Mouse (Mus musculus) CH12.LX (cell line): ENCODE measurements around the gene Ercc6l2. TPM values are rescaled to one million over a fixed set of nuclear protein-coding genes. Genes with fewer than 3 reads are reported as not detected.

Source experiments
- DNase-seq: peaks from one replicate; pipeline ENCODE4 v3.0.0-alpha.2; 2013; ENCODE audit errors: extremely low read depth
- H3K27ac ChIP-seq: 2 replicates; pipeline ENCODE4 v1.5.1; 2012; ENCODE audit warnings: low read depth, mild to moderate bottlenecking, control low read depth, moderate library complexity; ENCODE audit not compliant: insufficient read depth
- H3K27me3 ChIP-seq: replicated peaks from 2 replicates; pipeline ENCODE3; 2012; ENCODE audit warnings: inconsistent platforms
- H3K36me3 ChIP-seq, 2 experiments: replicated peaks in 1 of 2; 2 replicates each; pipeline versions ENCODE3 to v1.6.1; 2012; ENCODE audit warnings: inconsistent platforms in 1 of 2, low read length in 1 of 2, mild to moderate bottlenecking in 1 of 2, mixed read lengths in 1 of 2, moderate library complexity in 1 of 2; ENCODE audit not compliant: control insufficient read depth in 1 of 2, insufficient read depth in 1 of 2
- H3K4me1 ChIP-seq, 2 experiments: 2 replicates each; pipeline ENCODE4 v1.6.1; 2012; ENCODE audit warnings: inconsistent platforms in 1 of 2, moderate library complexity in 1 of 2; ENCODE audit not compliant: insufficient read depth in 2 of 2, control insufficient read depth in 1 of 2
- H3K4me2 ChIP-seq: 2 replicates; pipeline ENCODE4 v1.6.1; 2012; ENCODE audit warnings: low read depth, mild to moderate bottlenecking, control low read depth; ENCODE audit not compliant: poor library complexity, insufficient read depth, severe bottlenecking
- H3K4me3 ChIP-seq, 3 experiments: fragments of 150-350 bp in 1 of 3; sonication (generic) in 1 of 3; replicated peaks in 1 of 3; 2 replicates each; pipeline versions ENCODE3 to v1.5.1; 2011 to 2012; ENCODE audit warnings: low read depth in 2 of 3, low read length in 2 of 3, mild to moderate bottlenecking in 2 of 3, moderate library complexity in 2 of 3, control low read depth in 1 of 3, improper control_type of control experiment in 1 of 3, inconsistent platforms in 1 of 3, mixed read lengths in 1 of 3; ENCODE audit not compliant: poor library complexity in 1 of 3
- H3K79me2 ChIP-seq: replicated peaks from 2 replicates; pipeline ENCODE4 v1.6.1; 2012; ENCODE audit warnings: mild to moderate bottlenecking, moderate library complexity; ENCODE audit not compliant: control insufficient read depth, poor library complexity, insufficient read depth, severe bottlenecking; ENCODE audit errors: extremely low read depth
- H3K9ac ChIP-seq: 2 replicates; pipeline ENCODE4 v1.6.1; 2012; ENCODE audit warnings: low read depth, mild to moderate bottlenecking, control low read depth, moderate library complexity; ENCODE audit not compliant: insufficient read depth
- H3K9me3 ChIP-seq: replicated peaks from 2 replicates; pipeline ENCODE3; 2012; ENCODE audit warnings: low read length, inconsistent platforms, mixed read lengths
- CHD1 ChIP-seq: IDR thresholded peaks from 2 replicates; pipeline ENCODE4 v1.6.1; 2012; ENCODE audit warnings: low read depth, low read length, improper control_type of control experiment, inconsistent platforms
- ELF1 ChIP-seq: IDR thresholded peaks from 2 replicates; pipeline ENCODE4 v1.6.1; 2014; ENCODE audit warnings: low read depth, mild to moderate bottlenecking, inconsistent platforms, low read length, improper control_type of control experiment
- HCFC1 ChIP-seq: IDR thresholded peaks from 2 replicates; pipeline ENCODE4 v1.6.1; 2012; ENCODE audit warnings: low read depth, mild to moderate bottlenecking, inconsistent platforms, low read length, improper control_type of control experiment
- JUND ChIP-seq: conservative IDR thresholded peaks from 2 replicates; pipeline ENCODE4 v1.6.1; 2011; ENCODE audit warnings: low read depth, low read length, improper control_type of control experiment
- MAFK ChIP-seq: IDR thresholded peaks from 2 replicates; pipeline ENCODE4 v1.6.1; 2011; ENCODE audit warnings: low read length, improper control_type of control experiment; ENCODE audit not compliant: insufficient replicate concordance
- MXI1 ChIP-seq: IDR thresholded peaks from 2 replicates; pipeline ENCODE4 v1.6.1; 2011; ENCODE audit warnings: mild to moderate bottlenecking, low read depth, low read length, improper control_type of control experiment
- MYC ChIP-seq: IDR thresholded peaks from 2 replicates; pipeline ENCODE4 v1.6.1; 2011; ENCODE audit warnings: low read depth, mild to moderate bottlenecking, improper control_type of control experiment, low read length
- NELFE ChIP-seq: IDR thresholded peaks from 2 replicates; pipeline ENCODE4 v1.6.1; 2011; ENCODE audit warnings: low read depth, low read length, improper control_type of control experiment
- PAX5 ChIP-seq: IDR thresholded peaks from 2 replicates; pipeline ENCODE4 v1.6.1; 2012; ENCODE audit warnings: low read length, inconsistent platforms, mixed read lengths
- POLR2AphosphoS2 ChIP-seq: IDR thresholded peaks from 2 replicates; pipeline ENCODE4 v1.6.1; 2011; ENCODE audit warnings: low read depth, low read length, improper control_type of control experiment
- USF2 ChIP-seq: conservative IDR thresholded peaks from 2 replicates; pipeline ENCODE4 v1.6.1; 2011; ENCODE audit warnings: low read depth, low read length, improper control_type of control experiment
- ZKSCAN1 ChIP-seq: IDR thresholded peaks from 2 replicates; pipeline ENCODE4 v1.6.1; 2012; ENCODE audit warnings: low read depth, inconsistent platforms, low read length, improper control_type of control experiment, borderline replicate concordance
- dilution Hi-C: fragments of 300-500 bp; cut with MboI; formaldehyde crosslinking; loops from 2 replicates; pipeline ENCODE4 v1.14.3; 2020; ENCODE audit warnings: low sequenced_read_pairs; ENCODE audit not compliant: extremely low pct_unique_long_range_greater_than_20kb, extremely low pct_ligation_motif_present
- in situ Hi-C: fragments of 300-500 bp; cut with MboI; formaldehyde crosslinking; loops from 3 replicates; pipeline ENCODE4 v1.14.3; 2019; ENCODE audit warnings: low sequenced_read_pairs, low pct_ligation_motif_present, low pct_unique_long_range_greater_than_20kb, mixed read lengths
- polyA plus RNA-seq: library from polyadenylated mRNA; unstranded; fragments of >175 nt; gene quantifications from 2 replicates; pipeline ENCODE4 v1.2.1, GENCODE M21; 2012; ENCODE audit warnings: low read depth; ENCODE audit not compliant: insufficient read length
- total RNA-seq, 2 experiments: library from RNA; depleted of rRNA; stranded (reverse); fragments of 300-350 nt in 1 of 2; fragments of >200 nt in 1 of 2; gene quantifications; 2 replicates each; pipeline ENCODE4 v1.2.3; 2012 to 2014

Gene Ercc6l2
- total and polyA plus RNA-seq, 3 experiments: 44.3 to 97.0 (median 62.5) TPM

DNA sequence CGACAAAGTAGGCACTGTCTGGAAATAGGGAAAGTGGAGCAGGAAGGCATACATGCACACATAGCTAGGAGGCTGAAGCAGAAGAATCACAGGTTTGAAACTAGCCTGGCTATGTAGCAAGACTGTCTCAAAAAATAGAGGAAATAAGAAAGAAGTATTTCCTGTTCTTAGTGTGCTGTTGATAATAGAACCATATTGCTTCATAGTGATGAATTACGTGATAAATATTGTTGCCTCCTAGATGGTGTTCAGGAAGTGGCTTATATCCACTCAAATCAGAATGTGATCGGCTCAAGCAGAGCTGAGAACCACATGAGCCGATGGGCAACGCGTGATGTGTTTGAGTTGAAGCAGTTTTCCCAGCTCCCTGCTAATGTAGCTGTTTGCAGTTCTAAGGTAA lies 62.1 kb downstream of the Ercc6l2 start:
- no peak overlapping the region for H3K27ac ChIP-seq
- H3K4me1 ChIP-seq: 0 out of 4 replicates have a peak, but pooled peaks cover 0 to 5% of the 10 kb centered on the region in 2 experiments

DNA sequence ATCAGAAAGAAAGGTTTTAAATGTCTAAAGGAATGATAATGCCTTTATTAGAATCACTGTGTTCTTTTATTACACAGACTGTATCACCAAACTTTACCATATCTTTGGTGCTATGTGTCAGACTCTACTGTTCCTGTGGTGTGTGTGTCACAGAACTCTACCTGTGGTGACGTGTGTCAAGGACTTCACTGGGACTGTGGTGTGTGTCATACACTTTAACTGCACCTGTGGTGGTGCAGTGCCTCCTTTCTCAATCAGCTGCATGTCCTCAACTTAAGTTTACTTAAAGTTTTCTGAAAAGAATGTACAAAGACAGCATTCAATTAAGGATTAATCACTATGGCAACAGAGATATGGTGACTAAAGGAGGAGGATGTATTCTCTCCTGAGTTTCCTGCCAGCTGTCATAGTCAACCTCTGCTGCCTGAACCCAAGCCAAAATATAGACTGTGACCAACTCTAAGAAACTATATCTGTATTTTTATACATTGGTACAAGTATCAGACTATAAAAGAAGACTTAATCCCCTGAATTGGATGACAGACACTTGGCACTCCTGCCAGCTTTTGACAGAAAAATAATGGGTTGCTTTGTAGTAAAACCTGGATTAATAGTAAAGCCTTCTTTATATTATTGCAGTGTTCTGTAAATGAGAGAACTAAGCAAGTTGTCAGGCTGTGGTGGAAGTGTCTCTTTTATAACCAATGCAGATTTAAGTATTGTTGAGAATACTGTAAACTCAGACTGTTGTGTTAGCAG lies 64.2 kb downstream of the Ercc6l2 start:
- no peaks in the 10 kb centered on the region for H3K27me3 ChIP-seq
- H3K4me2 ChIP-seq: no peak overlapping the region
- no peak overlapping the region for H3K4me3 ChIP-seq
- DNase-seq: no peak
- TF ChIP-seq MAFK: no peak
- no peak for TF ChIP-seq NELFE
- TF ChIP-seq HCFC1: no peak
- TF ChIP-seq JUND: no peak
- no peak for TF ChIP-seq USF2
- TF ChIP-seq MYC: no peak
- TF ChIP-seq MXI1: no peak
- in situ Hi-C loops: no loop called here
- no peak overlapping the region for H3K9ac ChIP-seq
- no peaks in the 10 kb centered on the region for H3K79me2 ChIP-seq
- H3K36me3 ChIP-seq: peaks cover 18 to 52% of the 10 kb centered on the region in 2 experiments
- dilution Hi-C loops: no loop called here
- H3K9me3 ChIP-seq: no peaks in the 10 kb centered on the region
- H3K4me1 ChIP-seq: peaks cover 0 to 10% of the 10 kb centered on the region in 2 experiments; a peak in 1 of 4 replicates
- H3K27ac ChIP-seq: no peak overlapping the region

More for the DNA sequence above, 62.1 kb downstream of the Ercc6l2 start:
- Histone ChIP-seq H3K4me3 (no peak overlapping the region), H3K9me3 (no peaks in the 10 kb centered on the region)
- DNase-seq: no peak
- in situ Hi-C loops (no loop called here), dilution Hi-C loops (no loop called here)
- TF ChIP-seq MYC: no peak
- TF ChIP-seq ZKSCAN1: no peak
- no peak for TF ChIP-seq CHD1
- no peak for TF ChIP-seq POLR2AphosphoS2
- TF ChIP-seq PAX5: no peak
- TF ChIP-seq, all 38 proteins: peak for 0
- Histone ChIP-seq H3K9ac (no peak overlapping the region), H3K4me2 (no peak overlapping the region), H3K36me3 (peaks cover 23 to 59% of the 10 kb centered on the region in 2 experiments), H3K79me2 (no peaks in the 10 kb centered on the region), H3K27me3 (no peaks in the 10 kb centered on the region)

DNA sequence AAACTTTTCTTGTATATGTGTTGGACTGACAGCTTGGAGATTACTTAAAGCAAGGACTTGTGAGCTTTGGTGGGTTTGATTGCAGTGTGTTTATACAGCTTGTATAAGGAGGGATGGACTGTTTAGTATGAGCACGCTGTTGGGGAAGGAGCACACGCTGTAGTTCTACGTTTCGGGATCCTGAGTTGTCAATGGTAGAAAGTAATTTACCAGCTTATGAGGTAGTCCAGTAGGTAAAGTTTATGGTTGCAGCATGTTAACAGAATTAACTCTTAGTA lies 64.8 kb downstream of the Ercc6l2 start:
- no peak for DNase-seq
- dilution Hi-C loops: no loop called here
- Histone ChIP-seq H3K36me3 (peaks cover 18 to 53% of the 10 kb centered on the region in 2 experiments), H3K4me1 (peaks cover 1 to 13% of the 10 kb centered on the region in 2 experiments; a peak in 2 of 4 replicates), H3K9ac (no peak overlapping the region), H3K4me2 (no peak overlapping the region), H3K4me3 (no peak overlapping the region), H3K27me3 (no peaks in the 10 kb centered on the region), H3K79me2 (no peaks in the 10 kb centered on the region), H3K27ac (no peak overlapping the region), H3K9me3 (no peaks in the 10 kb centered on the region)
- TF ChIP-seq ELF1: no peak
- no peak for TF ChIP-seq MAFK
- TF ChIP-seq, all 38 proteins: peak for 0
- in situ Hi-C loops: no loop called here
